Comparison of ENCODE assay signal across 16 mouse cellular contexts in genomic region chr12:110861256-110861655, GRCm38 (mm10). TPM values are rescaled to one million over a fixed set of nuclear protein-coding genes. Genes with fewer than 3 reads are reported as not detected.
A peak's percentile ranks its signal among the peaks of the same experiment; 100 is the strongest.
DNase-seq lines count a peak whose midpoint lies in the region; ATAC-seq and TF ChIP-seq lines count a peak whose summit lies in the region.
"Had no signal": no experiment of that assay in that cellular context is flagged by ENCODE, and none has a peak within 500 bp of the region (broad histone marks: within the 10 kb centered on the region; RNA-seq: fewer than 3 reads in every experiment).

No protein-coding gene starts in this region.

- no peaks in the 10 kb centered on the region for H3K9me3 ChIP-seq in kidney, embryonic 15.5 days (replicated peaks)
- H3K9me3 ChIP-seq: embryonic facial prominence, embryonic 12.5 days; limb, embryonic 10.5 days; liver, embryonic 13.5 days had no signal

- H3K4me2 ChIP-seq in kidney, embryonic 15.5 days: no peak overlapping the region
- H3K4me2 ChIP-seq: embryonic facial prominence, embryonic 12.5 days; liver, embryonic 13.5 days had no signal

- no peaks in the 10 kb centered on the region for H3K27me3 ChIP-seq in kidney, embryonic 15.5 days
- H3K27me3 ChIP-seq in kidney, adult 2 months (replicated peaks; ENCODE audit: control insufficient read depth, insufficient read depth, low read length): no peaks in the 10 kb centered on the region
- H3K27me3 ChIP-seq: embryonic facial prominence, embryonic 12.5 days; liver, embryonic 13.5 days had no signal

- no peak overlapping the region for H3K27ac ChIP-seq in kidney, embryonic 15.5 days
- no peak overlapping the region for H3K27ac ChIP-seq in kidney, adult 2 months (ENCODE audit: insufficient read depth, low read depth, low read length)
- H3K27ac ChIP-seq: embryonic facial prominence, embryonic 12.5 days; limb, embryonic 10.5 days; liver, embryonic 13.5 days had no signal

- 0 out of 2 replicates have a peak, but pooled peaks have one; percentile 9 for ATAC-seq in kidney, embryonic 15.5 days (replicated peaks; ENCODE audit: low FRiP score)
- ATAC-seq in megakaryocyte progenitor cell, adult 5-6 weeks (replicated peaks; ENCODE audit: poor library complexity): no peak

- no peak for DNase-seq in kidney, adult 2 months
- peak; percentile 47 for DNase-seq in ES-CJ7 (ENCODE audit: low read depth, low spot score)
- peak; percentile 58 for DNase-seq in induced T-regulatory cell, adult 2 months (ENCODE audit: low read depth)
- peak; percentile 50 for DNase-seq in thymus, postnatal 25 days
- DNase-seq in layer of hippocampus, postnatal 10 days (ENCODE audit: low spot score in 2 of 2): no peak
- DNase-seq: B cell, adult 2 months; cerebellum, adult 9-10 months; kidney, postnatal 14 days; layer of hippocampus, postnatal 36 days; liver, embryonic 13.5 days; lung, postnatal 4 days had no signal

- 37% methylated on average over 7 of the region's 7 CpGs for WGBS in kidney, embryonic 15.5 days
- WGBS in kidney, adult 2 months: 69% methylated on average over 7 of the region's 7 CpGs

- H3K4me3 ChIP-seq in kidney, embryonic 15.5 days (replicated peaks): no peak overlapping the region
- no peak overlapping the region for H3K4me3 ChIP-seq in kidney, adult 2 months (ENCODE audit: insufficient read depth, low read depth, low read length)
- H3K4me3 ChIP-seq: embryonic facial prominence, embryonic 12.5 days; limb, embryonic 10.5 days; liver, embryonic 13.5 days; myocyte had no signal

- H3K9ac ChIP-seq in kidney, embryonic 15.5 days: no peak overlapping the region
- H3K9ac ChIP-seq: embryonic facial prominence, embryonic 12.5 days; liver, embryonic 13.5 days had no signal

- H3K36me3 ChIP-seq in kidney, embryonic 15.5 days: peaks cover 53% of the 10 kb centered on the region
- H3K36me3 ChIP-seq in kidney, adult 2 months (ENCODE audit: control insufficient read depth, insufficient read depth, low read length): no peaks in the 10 kb centered on the region

- no peak for TF ChIP-seq POLR2A in kidney, adult 2 months (IDR thresholded peaks at IDR 0.05; ENCODE audit: low read depth, low read length)

- TF ChIP-seq CTCF in kidney, adult 2 months (conservative IDR thresholded peaks at IDR 0.05; ENCODE audit: insufficient read depth, insufficient read length, low read depth, low read length): no peak

- peaks cover 7% of the 10 kb centered on the region; the same call in 1 of the 2 replicates for H3K4me1 ChIP-seq in kidney, embryonic 15.5 days
- H3K4me1 ChIP-seq in kidney, adult 2 months (ENCODE audit: control insufficient read depth, insufficient read depth, low read length): no peaks in the 10 kb centered on the region
- H3K4me1 ChIP-seq: embryonic facial prominence, embryonic 12.5 days had no signal

RNA-seq across cellular contexts. Expression of gene Zfp839, which starts 11.2 kb away (rescaled TPM):
- 6.1 and 6.4 TPM in 2 replicates for polyA plus RNA-seq in kidney, embryonic 15.5 days (2015; fragmentation: Nextera tagmentation; extraction: Ambion mirVana)
- polyA plus RNA-seq in kidney, adult 2 months (2012; rRNA removed): 6.9 and 9.0 TPM in 2 replicates
- 5.1 and 5.5 TPM in 2 replicates for total RNA-seq in megakaryocyte progenitor cell, adult 5-6 weeks (2015)
- 4.6 and 6.2 TPM in 2 replicates for total RNA-seq in megakaryocyte progenitor cell, adult 5-6 weeks (2017)
- total RNA-seq in layer of hippocampus, postnatal 10 days (2021): 10 to 100 TPM in 1 of 2 experiments, 1 to 10 TPM in 1; 8.5 to 11.0 TPM

RNA-seq across cellular contexts. Expression of gene Mok, which starts 20.5 kb away (rescaled TPM):
- 6.2 and 7.8 TPM in 2 replicates for polyA plus RNA-seq in kidney, embryonic 15.5 days (2015; fragmentation: Nextera tagmentation; extraction: Ambion mirVana)
- polyA plus RNA-seq in kidney, adult 2 months (2012; rRNA removed): 9.8 and 10.1 TPM in 2 replicates
- total RNA-seq in megakaryocyte progenitor cell, adult 5-6 weeks (2015): 1.0 and 2.1 TPM in 2 replicates
- 2.0 and 2.2 TPM in 2 replicates for total RNA-seq in megakaryocyte progenitor cell, adult 5-6 weeks (2017)
- 1 to 10 TPM; 9.8 to 9.9 TPM for total RNA-seq in layer of hippocampus, postnatal 10 days (2021)

RNA-seq across cellular contexts. Expression of gene Cinp, which starts 27.7 kb away (rescaled TPM):
- polyA plus RNA-seq in kidney, embryonic 15.5 days (2015; fragmentation: Nextera tagmentation; extraction: Ambion mirVana): 78.6 and 80.8 TPM in 2 replicates
- 27.1 and 28.6 TPM in 2 replicates for polyA plus RNA-seq in kidney, adult 2 months (2012; rRNA removed)
- 50.2 and 53.2 TPM in 2 replicates for total RNA-seq in megakaryocyte progenitor cell, adult 5-6 weeks (2015)
- total RNA-seq in megakaryocyte progenitor cell, adult 5-6 weeks (2017): 74.6 and 100 TPM in 2 replicates
- total RNA-seq in layer of hippocampus, postnatal 10 days (2021): 10 to 100 TPM; 71.9 to 84.1 TPM

RNA-seq across cellular contexts. Expression of gene Tecpr2, which starts 27.8 kb away (rescaled TPM):
- 3.7 and 4.7 TPM in 2 replicates for polyA plus RNA-seq in kidney, embryonic 15.5 days (2015; fragmentation: Nextera tagmentation; extraction: Ambion mirVana)
- polyA plus RNA-seq in kidney, adult 2 months (2012; rRNA removed): 4.3 and 4.7 TPM in 2 replicates
- total RNA-seq in megakaryocyte progenitor cell, adult 5-6 weeks (2015): 4.7 and 5.0 TPM in 2 replicates
- total RNA-seq in megakaryocyte progenitor cell, adult 5-6 weeks (2017): 6.8 and 7.4 TPM in 2 replicates
- total RNA-seq in layer of hippocampus, postnatal 10 days (2021): 10 to 100 TPM; 33.9 to 36.4 TPM

Comparison
In these comparisons a context has a peak if more than half of its experiments do, and no peak if none do; other contexts are left out.
1. DNase-seq: peak in ES-CJ7 (single experiment), induced T-regulatory cell, adult 2 months (single experiment) and thymus, postnatal 25 days (single experiment); none in kidney, adult 2 months (single experiment) and layer of hippocampus, postnatal 10 days (0 of 2).